Mouse (Mus musculus): ENCODE measurements around the gene 9530077C05Rik. TPM values are rescaled to one million over a fixed set of nuclear protein-coding genes. Genes with fewer than 3 reads are reported as not detected.

The 9530077C05Rik gene
- 9.3 and 9.8 TPM in 2 replicates for polyA plus RNA-seq (2014; fragmentation: Nextera tagmentation; extraction: Ambion mirVana)

DNA sequence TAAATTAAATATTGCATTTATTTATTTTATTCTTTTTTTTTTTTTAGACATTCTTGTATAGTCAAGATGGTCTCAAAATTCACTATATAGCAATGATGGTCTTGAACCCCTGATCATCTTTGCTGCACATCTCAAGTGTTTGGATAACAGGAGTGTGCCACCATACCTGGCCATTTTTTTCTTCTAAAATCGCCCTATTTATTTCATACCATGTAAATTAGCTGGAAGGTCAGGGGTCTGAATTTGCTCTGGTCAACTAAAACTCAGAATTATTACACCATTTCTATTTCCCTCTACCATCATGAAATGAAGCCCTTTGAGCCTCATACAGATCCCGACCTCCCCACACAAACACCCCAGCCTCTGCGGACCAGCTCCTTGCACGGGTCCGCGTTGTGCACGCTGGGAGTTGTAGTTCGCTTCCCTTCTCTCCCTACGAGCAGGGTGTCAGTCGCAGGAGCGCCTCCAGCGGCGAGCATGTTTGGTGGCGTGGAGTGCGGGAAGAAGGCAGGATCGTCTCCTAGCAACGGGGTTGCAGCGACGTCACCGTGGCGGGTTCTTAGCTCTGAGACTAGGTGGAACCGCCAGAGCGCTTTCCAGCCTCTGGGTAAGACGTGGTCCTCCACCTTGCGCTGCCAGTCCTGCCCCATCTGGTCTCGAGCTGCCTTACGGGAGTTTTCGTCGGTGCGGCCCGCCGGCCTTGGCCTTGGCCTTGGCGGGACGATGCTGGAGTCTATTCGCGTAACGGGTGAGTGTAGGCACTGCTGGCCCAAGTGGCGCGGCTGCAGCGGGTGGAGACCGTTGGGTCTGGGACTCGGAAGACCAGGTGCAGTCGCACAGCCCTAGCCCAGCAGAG lies at the start of gene 9530077C05Rik:
9530077C05Rik (plus strand) TSS at position 512 of the 856 bp plus-strand sequence.
- peak; percentile 99 for ATAC-seq (ENCODE audit: low FRiP score)

DNA sequence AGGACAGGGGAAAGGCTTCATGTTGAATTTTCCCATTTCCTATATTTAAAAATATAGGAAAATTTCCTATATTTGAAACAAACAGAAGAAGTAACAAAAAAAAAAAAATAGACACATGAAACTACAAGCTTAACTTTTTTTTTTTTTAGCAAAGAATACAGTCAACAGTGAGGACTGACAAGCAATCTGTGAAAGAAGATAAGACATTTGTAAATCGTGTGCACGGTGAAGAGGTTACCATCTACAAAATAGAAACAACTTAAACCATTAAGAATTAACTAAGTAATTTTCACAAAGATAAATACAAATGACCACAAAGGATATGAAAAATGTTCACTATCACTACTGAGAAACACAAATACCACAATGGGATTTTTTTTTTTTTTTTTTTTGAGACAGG lies 45.1 kb upstream of the 9530077C05Rik start:
- 92% methylated on average over 2 of the region's 2 CpGs for WGBS

More for the DNA sequence above, at the start of gene 9530077C05Rik:
- no peaks in the 10 kb centered on the region for H3K4me1 ChIP-seq (replicated peaks; ENCODE audit: control insufficient read depth, insufficient read depth, low read length)
- no peaks in the 10 kb centered on the region for H3K27me3 ChIP-seq (ENCODE audit: control insufficient read depth, insufficient read depth, low read length)
- H3K9ac ChIP-seq (ENCODE audit: low read depth, low read length), result peak within 1 kb of the TSS; percentile 61
- DNase-seq (ENCODE audit: low spot score), result peak; percentile 98
- peak within 1 kb of the TSS; percentile 66 for H3K4me2 ChIP-seq (replicated peaks; ENCODE audit: low read depth, low read length)
- peak within 1 kb of the TSS; percentile 54 for H3K4me3 ChIP-seq (ENCODE audit: low read depth, low read length)
- no peaks in the 10 kb centered on the region for H3K36me3 ChIP-seq (ENCODE audit: control insufficient read depth, insufficient read depth, low read length)
- under 1% methylated on average over 43 of the region's 43 CpGs for WGBS
- H3K9me3 ChIP-seq (ENCODE audit: control insufficient read depth, low read length), result no peaks in the 10 kb centered on the region
- no peak within 1 kb of the TSS for H3K27ac ChIP-seq (ENCODE audit: low read depth, low read length)

DNA sequence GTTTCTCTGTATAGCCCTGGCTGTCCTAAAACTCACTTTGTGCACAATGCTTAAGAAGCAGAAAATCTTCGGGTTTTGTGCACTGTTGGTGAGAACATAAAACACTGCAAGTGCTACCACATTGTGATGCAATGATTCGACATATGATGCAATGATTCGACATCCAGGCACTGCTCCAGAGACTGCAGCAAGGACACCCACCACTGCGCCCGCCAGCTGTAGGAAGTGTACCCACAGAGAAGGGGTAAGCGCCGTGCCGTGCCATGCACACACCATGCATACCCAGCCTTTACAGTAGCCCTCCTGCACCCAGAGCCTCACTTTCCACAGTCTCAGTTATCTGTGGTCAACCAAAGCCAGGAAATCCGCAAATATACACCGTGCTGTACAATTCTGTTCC lies 44.7 kb upstream of the 9530077C05Rik start:
- Histone ChIP-seq H3K27ac (ENCODE audit: low read depth, low read length) (no peak overlapping the region), H3K36me3 (ENCODE audit: control insufficient read depth, insufficient read depth, low read length) (peaks cover 11% of the 10 kb centered on the region), H3K9ac (ENCODE audit: low read depth, low read length) (no peak overlapping the region), H3K4me2 (replicated peaks; ENCODE audit: low read depth, low read length) (no peak overlapping the region), H3K4me3 (ENCODE audit: low read depth, low read length) (no peak overlapping the region), H3K27me3 (ENCODE audit: control insufficient read depth, insufficient read depth, low read length) (no peaks in the 10 kb centered on the region), H3K4me1 (replicated peaks; ENCODE audit: control insufficient read depth, insufficient read depth, low read length) (no peaks in the 10 kb centered on the region), H3K9me3 (ENCODE audit: control insufficient read depth, low read length) (no peaks in the 10 kb centered on the region)
- 97% methylated on average over 10 of the region's 10 CpGs for WGBS
- ATAC-seq (ENCODE audit: low FRiP score) (no peak), DNase-seq (ENCODE audit: low spot score) (no peak)

More for the DNA sequence above, 45.1 kb upstream of the 9530077C05Rik start:
- Histone ChIP-seq H3K4me1 (replicated peaks; ENCODE audit: control insufficient read depth, insufficient read depth, low read length) (no peaks in the 10 kb centered on the region), H3K27me3 (ENCODE audit: control insufficient read depth, insufficient read depth, low read length) (no peaks in the 10 kb centered on the region), H3K36me3 (ENCODE audit: control insufficient read depth, insufficient read depth, low read length) (peaks cover 11% of the 10 kb centered on the region), H3K27ac (ENCODE audit: low read depth, low read length) (no peak overlapping the region), H3K4me3 (ENCODE audit: low read depth, low read length) (no peak overlapping the region), H3K4me2 (replicated peaks; ENCODE audit: low read depth, low read length) (no peak overlapping the region), H3K9me3 (ENCODE audit: control insufficient read depth, low read length) (no peaks in the 10 kb centered on the region), H3K9ac (ENCODE audit: low read depth, low read length) (no peak overlapping the region)
- ATAC-seq (ENCODE audit: low FRiP score), result no peak
- no peak for DNase-seq (ENCODE audit: low spot score)

DNA sequence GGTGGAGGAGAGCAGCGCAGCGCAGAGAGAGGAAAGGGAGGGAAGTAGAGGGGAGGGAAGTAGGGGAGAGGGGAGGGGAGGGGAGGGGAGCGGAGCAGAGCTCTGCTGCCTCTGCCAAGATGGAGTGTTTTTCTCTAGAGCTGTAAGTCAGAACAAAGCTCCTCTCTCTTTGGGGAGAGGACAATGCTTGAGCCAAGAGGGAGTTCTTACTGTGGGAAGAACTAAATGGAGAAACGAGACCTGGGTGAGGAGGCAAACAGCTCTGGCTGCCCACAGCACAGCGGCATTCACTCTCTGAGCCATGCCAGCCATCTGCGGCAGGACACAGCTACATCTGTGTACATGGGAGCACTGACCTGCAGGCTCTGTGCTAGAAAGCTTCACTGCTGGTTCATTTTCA lies 43.3 kb upstream of the 9530077C05Rik start:
- no peak overlapping the region for H3K27ac ChIP-seq (ENCODE audit: low read depth, low read length)
- H3K36me3 ChIP-seq (ENCODE audit: control insufficient read depth, insufficient read depth, low read length), result peaks cover 18% of the 10 kb centered on the region
- no peaks in the 10 kb centered on the region for H3K4me1 ChIP-seq (replicated peaks; ENCODE audit: control insufficient read depth, insufficient read depth, low read length)
- 83% methylated on average over 6 of the region's 6 CpGs for WGBS
- H3K9ac ChIP-seq (ENCODE audit: low read depth, low read length), result no peak overlapping the region
- no peaks in the 10 kb centered on the region for H3K9me3 ChIP-seq (ENCODE audit: control insufficient read depth, low read length)
- no peaks in the 10 kb centered on the region for H3K27me3 ChIP-seq (ENCODE audit: control insufficient read depth, insufficient read depth, low read length)
- H3K4me2 ChIP-seq (replicated peaks; ENCODE audit: low read depth, low read length), result no peak overlapping the region
- H3K4me3 ChIP-seq (ENCODE audit: low read depth, low read length), result no peak overlapping the region
- no peak for DNase-seq (ENCODE audit: low spot score)
- ATAC-seq (ENCODE audit: low FRiP score), result no peak

DNA sequence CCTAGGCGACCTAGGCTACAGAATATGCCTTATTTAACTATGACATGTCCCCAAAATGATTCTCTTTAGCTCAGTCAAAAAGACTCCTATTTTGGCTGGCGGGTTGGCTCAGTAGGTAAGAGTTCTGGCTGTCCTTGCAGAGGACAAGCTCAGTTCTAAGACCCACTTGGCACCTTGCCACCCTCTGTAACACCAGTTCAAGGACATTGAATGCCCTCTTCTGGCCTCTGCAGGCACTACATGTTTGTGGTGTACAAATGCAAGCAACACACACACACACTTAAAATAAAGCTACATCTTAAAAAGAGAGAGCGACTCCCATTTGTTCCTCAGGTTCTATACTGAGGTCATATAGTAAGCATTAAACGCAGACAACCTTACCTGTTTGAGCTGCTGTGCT lies 38.6 kb upstream of the 9530077C05Rik start:
- 98% methylated on average over 4 of the region's 4 CpGs for WGBS
- H3K27me3 ChIP-seq (ENCODE audit: control insufficient read depth, insufficient read depth, low read length), result no peaks in the 10 kb centered on the region
- H3K4me1 ChIP-seq (replicated peaks; ENCODE audit: control insufficient read depth, insufficient read depth, low read length), result no peaks in the 10 kb centered on the region
- no peak overlapping the region for H3K4me3 ChIP-seq (ENCODE audit: low read depth, low read length)
- ATAC-seq (ENCODE audit: low FRiP score) (no peak), DNase-seq (ENCODE audit: low spot score) (peak; percentile 25)
- no peak overlapping the region for H3K27ac ChIP-seq (ENCODE audit: low read depth, low read length)
- no peaks in the 10 kb centered on the region for H3K9me3 ChIP-seq (ENCODE audit: control insufficient read depth, low read length)
- no peak overlapping the region for H3K9ac ChIP-seq (ENCODE audit: low read depth, low read length)
- H3K4me2 ChIP-seq (replicated peaks; ENCODE audit: low read depth, low read length), result no peak overlapping the region
- peaks cover 22% of the 10 kb centered on the region for H3K36me3 ChIP-seq (ENCODE audit: control insufficient read depth, insufficient read depth, low read length)

DNA sequence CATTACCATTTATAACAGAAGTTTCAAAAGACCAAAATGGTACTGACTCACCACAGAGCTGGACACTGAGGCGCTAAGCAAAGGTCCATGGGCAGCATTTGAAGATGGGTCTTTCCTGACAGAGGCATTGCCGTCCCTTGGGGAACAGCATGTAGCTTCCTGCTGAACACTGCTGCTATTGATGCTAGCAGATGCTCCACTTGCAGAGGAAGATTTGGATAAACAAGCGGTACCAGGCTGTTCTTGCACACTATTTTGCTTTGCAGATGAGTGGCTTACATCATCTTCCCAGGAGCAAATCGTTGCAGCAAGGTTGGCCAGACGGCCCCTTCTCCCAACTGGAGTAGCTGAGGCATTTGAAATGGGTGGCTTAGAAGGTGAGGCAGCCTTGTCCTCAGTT lies 35.2 kb upstream of the 9530077C05Rik start:
- no peak for ATAC-seq (ENCODE audit: low FRiP score)
- DNase-seq (ENCODE audit: low spot score), result peak; percentile 10
- H3K4me1 ChIP-seq (replicated peaks; ENCODE audit: control insufficient read depth, insufficient read depth, low read length), result no peaks in the 10 kb centered on the region
- 84% methylated on average over 5 of the region's 5 CpGs for WGBS
- H3K36me3 ChIP-seq (ENCODE audit: control insufficient read depth, insufficient read depth, low read length), result peaks cover 26% of the 10 kb centered on the region
- no peaks in the 10 kb centered on the region for H3K9me3 ChIP-seq (ENCODE audit: control insufficient read depth, low read length)
- H3K9ac ChIP-seq (ENCODE audit: low read depth, low read length), result no peak overlapping the region
- no peaks in the 10 kb centered on the region for H3K27me3 ChIP-seq (ENCODE audit: control insufficient read depth, insufficient read depth, low read length)
- H3K4me2 ChIP-seq (replicated peaks; ENCODE audit: low read depth, low read length), result no peak overlapping the region
- H3K27ac ChIP-seq (ENCODE audit: low read depth, low read length), result no peak overlapping the region
- no peak overlapping the region for H3K4me3 ChIP-seq (ENCODE audit: low read depth, low read length)

DNA sequence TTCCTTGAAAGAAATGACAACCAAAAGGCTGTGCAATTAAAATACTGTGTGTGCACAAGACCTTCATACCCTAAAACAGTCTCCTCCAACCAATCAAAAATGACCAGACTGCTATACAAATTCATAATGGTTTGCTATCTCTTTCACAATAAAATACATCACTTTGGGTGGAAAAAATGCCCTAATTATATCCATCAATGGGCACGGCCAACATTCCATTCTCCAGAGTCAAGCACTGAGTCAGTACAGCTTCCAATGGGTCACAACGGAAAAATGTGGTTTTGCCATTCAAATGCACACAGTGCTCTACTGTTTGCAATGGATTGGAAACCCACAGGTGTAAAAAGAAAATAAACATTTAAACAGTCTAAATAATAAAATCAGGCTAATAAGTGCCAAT lies 25.4 kb upstream of the 9530077C05Rik start:
- no peaks in the 10 kb centered on the region for H3K36me3 ChIP-seq (ENCODE audit: control insufficient read depth, insufficient read depth, low read length)
- no peak for DNase-seq (ENCODE audit: low spot score)
- ATAC-seq (ENCODE audit: low FRiP score), result no peak

DNA sequence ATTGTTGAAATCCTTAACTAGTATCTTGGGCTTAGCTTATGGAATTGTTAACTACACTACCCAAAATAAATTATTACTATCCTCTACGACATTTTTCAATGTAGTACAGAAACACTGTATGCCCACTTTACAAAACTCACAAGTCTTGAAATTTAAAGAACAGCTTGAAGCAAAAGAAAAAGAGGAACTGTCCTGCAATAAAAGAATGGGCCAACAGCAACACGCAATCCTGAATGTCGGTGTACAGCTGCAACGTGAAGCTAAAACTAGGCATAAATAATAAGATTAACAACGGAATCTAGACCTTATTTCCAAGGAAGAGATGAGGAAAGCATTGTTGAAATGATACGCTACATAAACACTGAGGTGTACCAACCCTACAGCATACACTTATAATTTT lies 23.4 kb upstream of the 9530077C05Rik start:
- no peaks in the 10 kb centered on the region; the same call in 1 of the 2 replicates for H3K4me1 ChIP-seq (replicated peaks; ENCODE audit: control insufficient read depth, insufficient read depth, low read length)
- DNase-seq (ENCODE audit: low spot score) (no peak), ATAC-seq (ENCODE audit: low FRiP score) (no peak)
- peak overlapping the region; percentile 86; the same call in 1 of the 2 replicates for H3K27ac ChIP-seq (ENCODE audit: low read depth, low read length)
- H3K36me3 ChIP-seq (ENCODE audit: control insufficient read depth, insufficient read depth, low read length), result no peaks in the 10 kb centered on the region
- peak overlapping the region; percentile 67 for H3K4me2 ChIP-seq (replicated peaks; ENCODE audit: low read depth, low read length)
- WGBS, result 30% methylated on average over 6 of the region's 6 CpGs
- H3K9ac ChIP-seq (ENCODE audit: low read depth, low read length), result peak overlapping the region; percentile 86
- H3K4me3 ChIP-seq (ENCODE audit: low read depth, low read length), result peak overlapping the region; percentile 80
- H3K27me3 ChIP-seq (ENCODE audit: control insufficient read depth, insufficient read depth, low read length), result no peaks in the 10 kb centered on the region
- H3K9me3 ChIP-seq (ENCODE audit: control insufficient read depth, low read length), result no peaks in the 10 kb centered on the region

More for the DNA sequence above, 25.4 kb upstream of the 9530077C05Rik start:
- H3K4me3 ChIP-seq (ENCODE audit: low read depth, low read length), result no peak overlapping the region
- H3K27me3 ChIP-seq (ENCODE audit: control insufficient read depth, insufficient read depth, low read length), result no peaks in the 10 kb centered on the region
- WGBS, result 75% methylated on average over 2 of the region's 2 CpGs
- H3K4me1 ChIP-seq (replicated peaks; ENCODE audit: control insufficient read depth, insufficient read depth, low read length), result no peaks in the 10 kb centered on the region; the same call in 1 of the 2 replicates
- H3K9ac ChIP-seq (ENCODE audit: low read depth, low read length), result no peak overlapping the region
- H3K27ac ChIP-seq (ENCODE audit: low read depth, low read length), result no peak overlapping the region
- no peaks in the 10 kb centered on the region for H3K9me3 ChIP-seq (ENCODE audit: control insufficient read depth, low read length)
- H3K4me2 ChIP-seq (replicated peaks; ENCODE audit: low read depth, low read length), result no peak overlapping the region
